Mouse (Mus musculus): ENCODE measurements around the gene Acss1.
A peak's percentile ranks its signal among the peaks of the same experiment; 100 is the strongest.

The Acss1 gene

DNA sequence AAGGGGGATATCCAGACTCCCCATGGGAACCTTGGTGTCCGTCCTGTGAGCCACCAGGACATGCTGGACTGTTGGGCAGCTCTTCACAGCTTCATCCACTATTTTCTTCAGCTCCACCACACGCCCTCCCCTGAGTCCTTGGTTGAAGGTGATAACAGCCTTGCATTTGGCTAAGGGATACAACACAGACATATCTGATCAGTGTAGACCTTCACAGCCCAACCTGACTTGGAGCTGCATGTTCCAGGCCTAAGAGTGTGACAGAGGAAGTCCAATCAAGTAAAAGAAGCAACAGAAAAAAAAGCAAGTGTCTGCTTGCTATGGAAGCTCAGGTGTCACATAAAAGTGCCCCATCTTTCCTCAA lies 29.9 kb downstream of the Acss1 start:
- no peak for DNase-seq (ENCODE audit: low spot score)

DNA sequence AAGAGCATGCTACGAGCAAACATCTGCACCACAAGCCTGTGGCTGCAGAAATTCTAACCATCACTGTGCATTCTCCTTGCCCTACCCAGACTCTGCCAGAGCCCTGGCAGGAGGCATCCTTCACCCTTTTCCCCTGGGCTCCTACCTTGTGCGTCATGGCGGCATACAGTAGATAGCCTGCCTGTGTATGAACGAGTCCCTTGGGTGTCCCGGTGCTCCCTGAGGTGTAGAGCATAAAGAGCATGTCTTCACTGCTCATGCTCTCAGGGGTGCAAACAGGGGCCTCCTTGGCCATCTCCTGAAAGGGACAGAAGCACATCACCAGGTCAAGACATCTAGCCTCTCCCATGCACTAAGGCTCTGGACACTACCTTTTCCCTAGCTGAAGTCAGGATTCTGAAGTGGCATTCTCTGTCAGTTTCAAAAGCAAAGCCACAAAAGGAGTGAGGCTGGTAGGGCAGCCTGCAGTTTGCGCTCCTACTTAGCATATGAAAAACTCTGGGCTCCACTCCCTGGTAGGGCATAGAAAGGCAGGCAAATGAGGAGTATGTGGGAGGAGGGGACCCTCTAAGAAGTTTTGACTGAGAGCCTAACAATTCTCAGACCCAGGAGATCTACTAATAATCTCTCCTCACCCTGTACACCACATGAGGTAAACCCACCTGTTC lies 30.5 kb downstream of the Acss1 start:
- DNase-seq (ENCODE audit: low spot score): no peak

DNA sequence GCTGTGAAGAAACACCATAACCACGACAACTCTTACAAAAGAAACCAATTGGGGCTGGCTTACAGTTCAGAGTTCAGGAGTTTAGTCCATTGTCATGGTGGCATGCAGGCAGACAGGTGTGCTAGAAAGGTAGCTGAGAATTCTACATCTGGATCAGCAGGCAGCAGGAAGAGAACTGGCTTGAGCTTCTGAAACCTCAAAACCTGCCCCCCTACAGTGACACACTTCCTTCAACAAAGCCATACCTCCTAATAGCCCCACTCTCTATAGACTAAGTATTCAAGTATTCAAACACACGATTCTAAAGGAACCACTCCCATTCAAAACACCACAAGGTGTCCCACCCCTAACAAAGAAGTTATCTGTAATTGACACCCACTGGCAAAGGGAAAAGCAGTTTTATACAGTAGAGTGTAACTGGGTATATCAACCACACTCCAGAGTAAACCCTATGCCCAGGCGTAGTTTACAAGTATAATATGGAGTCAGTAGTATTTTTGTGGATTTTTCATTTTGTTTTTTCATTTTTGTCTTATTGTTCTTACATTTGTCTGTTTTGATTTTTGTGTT lies 32.3 kb downstream of the Acss1 start:
- no peak for DNase-seq (ENCODE audit: low spot score)

DNA sequence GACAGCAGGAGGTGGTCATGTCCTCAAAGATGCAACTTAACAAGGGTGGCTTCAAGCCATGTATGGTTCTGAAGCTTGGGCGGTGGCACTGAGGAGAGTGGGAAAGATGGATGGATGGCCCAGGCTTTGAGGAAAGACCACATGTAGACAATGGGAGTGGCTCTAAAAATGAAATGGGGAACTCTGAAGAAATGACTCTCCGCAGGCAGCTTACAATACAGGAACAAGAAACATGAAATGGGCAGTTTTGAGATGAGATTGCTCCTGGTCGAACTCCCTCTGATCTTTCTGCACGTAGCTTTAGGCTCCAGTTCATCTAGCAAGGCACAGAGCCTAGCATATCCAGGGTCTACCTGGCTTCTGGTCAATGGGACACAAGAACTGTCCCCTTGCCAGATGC lies 39.0 kb downstream of the Acss1 start:
- DNase-seq (ENCODE audit: low spot score): no peak

DNA sequence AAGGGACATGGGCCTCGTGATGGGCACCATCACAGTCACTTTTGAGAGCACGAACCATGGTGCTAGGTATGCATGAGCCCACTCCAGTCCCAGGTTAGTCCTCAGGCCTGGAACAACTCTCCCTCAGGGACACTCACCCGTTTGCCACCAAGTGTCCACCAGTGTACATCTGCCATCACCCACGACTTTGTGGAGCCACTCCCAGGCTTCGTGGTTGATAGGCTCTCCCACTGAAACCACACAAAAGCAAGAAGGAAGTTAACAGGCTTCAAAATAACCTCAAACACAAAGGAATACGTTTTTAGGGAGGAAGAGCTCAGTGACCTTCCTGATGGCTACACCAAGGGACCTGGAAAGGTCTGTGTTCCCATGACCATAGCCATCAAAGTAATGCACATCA lies 41.2 kb downstream of the Acss1 start:
- no peak for DNase-seq (ENCODE audit: low spot score)

DNA sequence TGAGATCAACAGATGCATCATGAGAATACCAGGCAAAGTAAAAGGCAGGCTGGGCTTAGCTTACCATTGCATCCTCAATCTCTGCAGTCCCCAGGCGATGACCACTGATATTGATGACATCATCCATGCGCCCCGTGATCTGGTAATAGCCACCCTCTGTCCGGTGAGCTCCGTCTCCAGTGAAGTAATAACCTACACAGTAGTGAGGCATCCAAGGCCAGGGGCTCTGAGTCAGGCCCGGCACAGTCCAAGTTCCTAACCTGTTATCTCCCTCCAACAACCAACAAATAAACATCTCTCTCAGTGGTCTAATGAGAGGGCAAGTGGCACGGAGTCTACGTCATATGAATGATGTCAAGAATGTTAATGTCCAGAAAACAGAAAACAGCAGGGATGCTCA lies 43.4 kb downstream of the Acss1 start:
- no peak for DNase-seq (ENCODE audit: low spot score)

DNA sequence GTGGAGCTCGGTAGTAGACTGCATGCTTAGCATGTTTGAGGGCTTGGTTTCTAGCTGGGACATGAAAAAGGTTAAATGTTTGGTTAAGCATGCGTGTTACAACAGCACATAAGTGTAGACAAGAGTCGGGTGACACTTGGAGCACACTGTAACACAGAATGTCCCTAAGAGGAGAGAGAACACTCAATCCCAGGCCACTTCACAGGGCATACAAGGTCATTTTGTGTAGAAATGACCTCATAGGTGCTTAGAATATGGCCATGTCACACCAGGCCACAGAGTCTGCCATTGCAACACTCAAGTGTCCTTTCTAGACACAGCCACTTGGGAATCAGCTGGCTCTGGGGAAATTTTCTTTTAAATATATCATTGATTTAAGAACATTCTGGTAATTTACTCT lies 44.3 kb downstream of the Acss1 start:
- DNase-seq (ENCODE audit: low spot score): no peak

DNA sequence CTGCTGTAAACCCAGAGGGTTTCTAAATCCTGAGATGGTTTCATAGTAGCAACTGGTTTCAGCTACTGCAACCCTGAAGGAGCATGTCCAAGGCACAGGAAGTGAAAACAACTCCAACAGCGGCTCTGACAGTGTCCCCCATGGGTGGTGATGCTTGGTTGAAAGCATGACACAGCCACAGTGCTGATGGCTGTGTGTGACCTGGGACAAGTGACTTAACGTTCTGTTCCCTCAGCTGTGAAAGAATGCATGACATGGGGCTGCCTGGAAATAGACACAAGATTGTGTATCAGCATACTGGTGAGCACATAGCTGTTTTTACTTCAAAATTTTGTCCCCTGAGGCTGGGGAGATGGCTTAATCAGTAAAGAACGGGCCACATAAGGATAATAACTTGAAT lies 46.6 kb downstream of the Acss1 start:
- no peak for DNase-seq (ENCODE audit: low spot score)

DNA sequence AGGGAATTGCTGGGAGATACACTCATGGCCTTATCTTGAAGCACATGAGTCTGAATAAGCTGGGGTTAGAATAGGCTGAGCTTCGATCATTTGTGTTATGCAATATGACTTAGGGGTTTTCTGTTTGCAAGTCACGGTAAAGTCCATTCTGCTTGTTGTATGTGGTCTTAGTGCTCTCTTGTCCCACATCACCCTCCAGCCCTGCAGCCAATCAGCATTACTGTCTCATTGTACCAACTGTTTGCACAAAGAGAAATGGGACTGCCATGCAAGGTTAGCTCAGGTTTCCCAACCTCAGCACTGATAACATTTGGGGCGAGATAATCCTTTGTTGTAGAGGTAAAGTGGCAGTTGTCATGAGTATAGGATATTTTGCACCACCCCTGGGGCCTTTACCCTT lies 58.2 kb downstream of the Acss1 start:
- no peak for DNase-seq (ENCODE audit: low spot score)

DNA sequence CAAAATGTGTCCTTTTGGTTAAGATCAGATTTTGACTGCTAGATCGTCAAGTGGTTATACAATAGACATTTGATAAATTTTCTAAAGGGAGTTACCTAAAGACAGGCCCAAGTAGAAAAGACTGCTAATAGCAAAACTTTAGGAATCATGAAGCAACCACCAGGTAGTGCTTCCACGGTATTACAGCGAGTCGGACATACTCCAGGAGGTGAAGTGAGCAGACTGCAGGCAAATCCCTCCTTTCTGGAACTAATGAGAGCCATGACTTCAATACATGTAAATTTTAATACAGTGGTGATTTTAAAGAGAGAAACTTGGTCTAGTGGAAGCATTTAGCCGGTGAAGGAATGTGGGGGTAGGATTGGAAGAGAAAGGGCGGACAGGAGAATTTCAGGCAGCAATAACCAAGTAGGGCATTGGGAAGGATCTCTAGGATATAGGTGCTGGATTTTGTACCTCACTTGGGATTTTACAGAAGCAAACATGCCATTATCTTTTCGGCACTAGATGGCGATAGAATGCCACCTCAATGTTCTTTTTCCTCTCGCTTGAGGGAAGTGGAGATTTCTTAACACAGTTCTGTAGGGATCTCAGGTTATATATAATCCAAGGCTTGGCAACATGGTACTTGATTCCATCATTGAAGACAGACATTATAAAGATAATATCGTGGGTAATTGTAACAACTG lies 59.3 kb downstream of the Acss1 start:
- peak; percentile 21 for DNase-seq (ENCODE audit: low spot score)

DNA sequence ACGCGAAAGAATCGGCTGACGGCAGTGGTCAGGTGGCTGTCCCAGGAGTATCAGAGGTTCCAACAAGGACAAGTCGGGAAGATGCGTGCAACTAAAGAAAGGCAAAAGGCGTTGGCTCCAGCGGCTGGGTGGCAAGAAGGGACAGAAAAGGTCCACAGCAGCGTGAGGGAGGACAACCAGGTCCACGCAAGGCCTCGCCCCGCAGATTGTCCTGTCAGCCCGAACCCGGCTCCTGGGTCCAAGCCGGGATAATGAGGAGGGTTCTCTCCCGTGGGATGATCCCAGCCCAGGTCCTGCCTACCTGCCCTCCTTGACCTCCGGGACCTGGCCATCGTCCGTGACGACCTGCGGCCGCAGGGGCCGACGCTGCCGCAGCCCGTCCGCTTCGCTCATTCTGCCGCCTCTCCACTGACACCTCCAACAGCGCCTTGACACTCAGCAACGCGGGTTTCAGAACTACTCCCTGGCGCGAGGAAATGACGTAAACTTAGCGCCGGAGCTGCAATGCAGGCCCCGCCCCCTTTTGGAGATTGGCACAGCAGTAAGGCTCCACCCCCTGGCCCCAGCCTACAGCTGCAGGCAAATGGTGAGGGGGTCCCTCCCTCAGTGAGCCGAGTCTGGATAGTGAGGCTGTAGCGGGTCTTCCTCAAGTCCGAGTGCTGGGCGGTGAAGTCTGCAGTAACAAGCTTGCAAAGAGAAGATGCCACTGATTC lies 60.1 kb downstream of the Acss1 start, which contains the start of gene Apmap:
Apmap (minus strand) TSS at position 481 of the 713 bp plus-strand sequence.
- peak; percentile 96 for DNase-seq (ENCODE audit: low spot score)

DNA sequence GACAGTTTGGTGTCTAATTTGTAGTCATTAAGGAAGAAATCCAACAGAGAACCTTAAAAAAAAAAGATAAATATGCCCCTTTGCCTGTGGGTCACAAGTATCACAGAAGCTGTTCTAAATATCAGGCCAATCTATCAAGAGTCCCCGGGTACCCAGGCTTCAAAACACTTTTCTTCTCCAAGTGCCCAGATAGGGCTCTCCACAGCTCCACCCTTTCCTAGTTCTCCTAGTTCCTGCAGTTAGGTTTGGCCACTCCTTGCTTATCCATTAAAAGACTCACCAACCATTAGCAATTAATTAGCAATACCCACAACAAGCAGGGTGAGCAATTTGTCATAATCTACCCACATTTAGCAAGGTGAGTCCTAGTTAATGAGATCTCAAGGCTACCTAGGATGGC lies 61.2 kb downstream of the Acss1 start:
- no peak for DNase-seq (ENCODE audit: low spot score)

DNA sequence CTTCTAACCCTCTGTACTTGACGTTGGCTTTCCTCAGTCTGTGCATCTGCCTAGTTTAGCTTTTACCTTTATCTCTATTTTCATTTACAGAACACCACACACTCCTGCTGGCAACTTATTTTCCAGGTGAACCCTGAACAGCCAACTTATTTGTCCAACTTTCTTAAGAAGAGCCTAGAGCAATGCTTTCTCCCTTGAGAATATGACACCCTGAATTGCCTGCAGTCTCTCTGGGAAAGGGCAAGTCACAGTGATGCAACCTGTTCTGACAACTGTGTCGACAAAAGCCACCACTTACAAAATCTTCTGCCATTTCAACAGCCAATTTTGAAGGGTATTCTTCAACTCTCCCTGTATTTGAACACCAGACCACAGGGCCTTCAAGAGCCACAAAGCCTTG lies 63.5 kb downstream of the Acss1 start:
- DNase-seq (ENCODE audit: low spot score): no peak

DNA sequence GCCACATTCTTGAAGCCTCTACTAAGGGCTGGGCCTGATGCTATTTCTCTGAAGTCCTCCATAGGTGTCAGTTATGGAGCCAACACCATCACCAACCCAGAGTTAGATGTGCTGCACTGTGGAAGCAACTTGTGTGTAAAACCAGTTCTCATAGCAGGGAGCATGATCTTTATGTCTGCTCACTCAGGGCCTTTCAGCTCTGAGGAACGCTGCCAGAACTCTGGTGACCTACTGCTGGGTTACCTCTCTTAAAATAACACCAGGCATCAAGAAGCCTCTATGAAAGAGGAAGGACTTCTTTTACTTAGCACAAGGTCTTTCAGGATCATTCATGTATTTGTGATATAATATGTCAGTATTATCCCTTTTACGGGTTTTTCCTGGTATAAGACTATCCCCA lies 66.1 kb downstream of the Acss1 start:
- no peak for DNase-seq (ENCODE audit: low spot score)

DNA sequence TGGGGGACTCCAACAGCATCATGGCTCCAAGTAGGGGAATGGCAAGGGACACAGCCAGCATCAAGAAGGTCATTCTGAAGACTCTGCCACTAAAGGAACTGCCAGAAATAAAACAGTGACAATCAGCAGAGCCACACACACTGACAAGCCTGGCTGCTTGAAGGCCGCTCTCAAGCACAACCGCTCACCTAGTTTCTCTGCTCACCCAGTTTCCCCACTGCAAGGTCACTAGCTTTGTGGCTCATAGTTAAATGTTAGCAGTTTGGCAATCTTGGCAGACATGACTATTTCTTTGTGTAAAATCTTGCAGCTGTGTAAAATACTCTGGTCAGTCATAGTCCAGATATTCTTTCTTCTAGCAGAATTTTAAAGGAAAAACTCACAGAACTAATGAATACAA lies 68.0 kb downstream of the Acss1 start:
- no peak for DNase-seq (ENCODE audit: low spot score)

DNA sequence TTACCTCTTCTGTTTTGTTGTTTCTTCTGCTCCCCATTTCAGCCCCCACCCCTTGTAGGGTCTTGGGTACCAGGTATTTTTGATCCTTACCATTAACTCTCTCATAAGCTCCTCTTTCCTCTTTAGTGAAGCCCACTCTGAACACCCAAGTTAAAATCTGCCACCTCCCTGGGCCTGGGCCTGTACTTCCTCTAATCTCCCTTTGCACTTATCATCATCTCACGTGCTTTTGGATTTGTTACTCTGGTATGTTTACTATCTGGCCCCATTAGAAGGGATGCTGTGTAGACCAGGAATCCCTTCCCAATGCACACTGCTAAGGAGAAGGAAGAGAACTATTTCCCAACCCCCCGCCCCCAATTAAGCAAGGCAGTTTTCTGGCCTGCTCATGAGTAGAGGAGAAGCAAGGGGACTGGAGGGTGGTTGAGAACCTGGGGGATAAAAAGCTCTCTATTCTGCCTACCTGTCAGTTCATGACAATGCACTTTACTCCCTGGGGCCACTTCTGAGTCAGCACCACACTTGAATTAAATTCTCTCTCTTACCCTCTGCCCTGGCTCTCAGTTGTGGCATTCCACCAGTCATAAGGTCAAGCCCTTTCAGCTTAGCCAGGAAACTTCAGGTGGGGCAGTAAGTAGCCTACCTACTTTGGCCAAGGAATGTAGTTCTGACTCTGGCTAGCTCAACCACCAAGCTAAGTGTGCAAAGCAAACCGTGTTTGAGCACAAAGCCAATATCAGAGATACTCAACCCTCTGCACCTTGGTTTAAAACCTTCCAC lies 72.7 kb downstream of the Acss1 start:
- DNase-seq (ENCODE audit: low spot score): no peak

DNA sequence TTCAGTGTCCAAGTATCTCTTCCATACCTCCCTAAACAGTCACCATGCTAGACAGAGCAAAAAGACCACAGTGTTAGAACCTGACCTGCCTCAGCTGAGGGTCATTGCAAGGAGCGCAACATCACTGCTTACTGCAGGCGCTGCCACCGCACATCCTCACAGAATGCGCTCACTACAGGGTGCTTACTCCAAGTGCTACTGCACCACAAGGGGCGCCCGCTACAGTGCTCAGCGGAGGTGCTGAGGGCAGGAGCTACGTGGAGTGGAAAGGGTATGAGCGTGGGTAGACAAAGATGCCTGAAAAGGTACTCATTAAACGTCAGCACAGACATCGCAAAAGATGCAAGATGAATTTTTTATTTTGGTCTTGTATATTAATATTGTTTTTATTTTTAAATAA lies 79.2 kb downstream of the Acss1 start:
- DNase-seq (ENCODE audit: low spot score): no peak

DNA sequence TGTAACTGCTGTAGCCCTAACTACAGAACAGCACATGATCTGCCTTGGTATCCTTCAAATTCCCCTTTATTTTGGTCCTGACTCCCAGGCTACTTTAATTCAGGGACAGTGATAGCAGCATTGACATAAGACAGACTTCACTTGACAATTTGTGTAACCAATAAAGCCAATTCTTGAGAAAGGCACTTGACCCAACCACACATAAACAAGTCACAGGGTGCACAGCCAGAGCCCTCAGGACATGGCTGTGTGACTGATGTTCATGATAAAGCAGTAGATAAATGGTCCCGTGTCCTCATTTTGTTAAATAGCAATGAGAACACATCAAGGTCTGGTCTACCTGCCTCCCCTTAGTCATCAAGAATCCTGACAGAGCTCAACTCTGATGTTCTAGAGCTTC lies 88.7 kb downstream of the Acss1 start:
- no peak for DNase-seq (ENCODE audit: low spot score)

DNA sequence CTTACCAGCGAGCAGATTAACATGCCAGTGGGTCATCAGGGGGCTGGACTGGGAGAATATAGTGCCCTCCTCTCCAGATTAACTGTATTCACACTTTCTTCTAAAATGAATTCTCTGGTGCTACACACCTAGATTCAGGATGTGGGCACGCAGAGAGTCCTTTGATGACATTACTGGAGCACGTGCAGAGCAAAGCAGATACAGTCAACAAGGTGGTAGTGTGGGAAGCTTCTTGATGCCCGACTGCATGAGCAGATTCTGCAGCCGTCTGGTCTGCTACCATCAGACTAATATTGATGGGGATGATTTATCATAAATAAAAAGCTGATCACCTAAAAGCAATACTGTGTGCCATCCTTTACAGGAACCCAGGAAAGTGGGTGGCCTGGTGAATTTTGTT lies 89.7 kb downstream of the Acss1 start:
- DNase-seq (ENCODE audit: low spot score): no peak

DNA sequence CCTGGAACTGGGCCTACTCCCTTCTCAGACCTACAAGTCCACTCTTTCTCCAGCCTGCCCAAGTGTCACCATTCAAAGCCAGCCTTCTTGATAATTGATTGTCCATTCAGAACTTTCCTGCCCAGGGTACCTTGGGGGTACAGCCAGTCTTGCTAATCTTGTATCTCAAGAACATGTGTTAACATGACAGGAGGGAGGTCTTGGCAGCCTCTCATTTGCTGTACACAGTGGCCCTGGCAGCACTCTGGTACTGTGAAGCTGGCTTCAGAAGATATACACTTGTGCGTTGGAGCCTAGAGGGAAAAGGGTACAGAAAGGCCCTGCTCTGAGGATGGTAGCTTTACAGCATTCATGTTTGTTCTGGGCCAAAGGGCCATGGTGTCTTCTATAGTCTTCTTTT lies 92.0 kb downstream of the Acss1 start:
- no peak for DNase-seq (ENCODE audit: low spot score)

DNA sequence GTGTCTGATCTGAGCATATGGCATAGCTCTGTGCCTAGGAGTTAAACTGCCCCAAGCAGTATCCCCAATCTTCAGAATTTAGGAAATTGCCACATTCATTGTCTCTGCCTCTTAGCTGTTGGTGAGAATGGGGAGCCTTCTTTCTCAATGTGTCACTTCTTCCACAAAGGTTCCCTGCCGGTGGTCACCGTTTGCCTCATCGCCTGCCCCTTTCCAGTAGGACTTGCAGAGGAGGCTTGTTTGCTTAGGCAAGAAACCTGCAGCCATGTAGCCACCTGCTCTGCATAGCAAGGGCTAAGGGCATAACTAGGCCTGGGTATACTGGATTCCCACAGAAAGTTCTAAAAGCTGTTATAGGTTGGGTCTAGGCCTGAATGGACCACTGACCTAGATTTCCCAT lies 95.8 kb downstream of the Acss1 start:
- DNase-seq (ENCODE audit: low spot score): no peak

DNA sequence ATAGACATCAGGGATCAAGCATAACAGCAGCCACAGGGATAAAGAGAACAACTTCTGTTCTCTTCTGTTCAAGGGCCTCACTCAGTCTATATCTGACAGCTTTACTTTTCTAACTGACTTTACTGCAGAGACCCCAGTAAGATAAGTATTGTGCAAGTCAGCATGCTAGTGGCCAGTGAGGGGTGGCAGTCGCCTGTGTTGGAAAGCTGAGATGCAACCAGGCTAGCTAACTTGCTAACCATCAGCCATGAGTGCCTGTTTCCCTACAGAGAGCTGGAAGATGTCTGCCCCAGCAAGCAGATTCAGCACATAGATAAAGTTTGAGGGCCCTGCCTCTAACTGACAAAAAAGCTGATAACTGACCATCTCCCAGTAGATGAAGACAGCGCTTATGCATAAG lies 97.5 kb downstream of the Acss1 start:
- DNase-seq (ENCODE audit: low spot score): no peak

Measured in testis, postnatal 14 days (tissue).